Mouse (Mus musculus) spleen, postnatal 4 days (tissue): ENCODE results near the gene Lpo.

Experiments
- DNase-seq, 2 experiments: peaks; one replicate each; pipeline ENCODE4 v3.0.0; 2022; ENCODE audit warnings: low spot score in 2 of 2

Gene Lpo

DNA sequence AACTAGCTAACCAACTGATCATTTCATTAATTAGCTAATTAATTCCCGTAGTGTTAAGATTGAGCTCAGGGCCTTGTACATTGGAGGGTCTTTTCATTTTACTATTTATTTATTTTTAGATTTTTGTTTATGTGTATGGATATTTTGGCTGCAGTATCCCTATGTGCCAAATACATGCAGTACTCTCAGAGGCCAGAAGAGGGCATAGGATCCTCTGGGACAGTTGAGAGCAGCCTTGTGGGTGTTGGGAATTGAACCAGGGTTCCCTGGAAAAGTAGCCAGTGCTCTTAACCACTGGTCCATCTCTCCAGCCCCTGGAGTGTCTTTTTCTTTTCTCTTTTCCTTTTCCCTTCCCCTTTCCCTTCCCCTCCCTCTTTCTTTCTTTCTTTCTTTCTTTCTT lies 22.6 kb downstream of the Lpo start:
- DNase-seq = peak in 1 of 2 experiments; percentile 71

DNA sequence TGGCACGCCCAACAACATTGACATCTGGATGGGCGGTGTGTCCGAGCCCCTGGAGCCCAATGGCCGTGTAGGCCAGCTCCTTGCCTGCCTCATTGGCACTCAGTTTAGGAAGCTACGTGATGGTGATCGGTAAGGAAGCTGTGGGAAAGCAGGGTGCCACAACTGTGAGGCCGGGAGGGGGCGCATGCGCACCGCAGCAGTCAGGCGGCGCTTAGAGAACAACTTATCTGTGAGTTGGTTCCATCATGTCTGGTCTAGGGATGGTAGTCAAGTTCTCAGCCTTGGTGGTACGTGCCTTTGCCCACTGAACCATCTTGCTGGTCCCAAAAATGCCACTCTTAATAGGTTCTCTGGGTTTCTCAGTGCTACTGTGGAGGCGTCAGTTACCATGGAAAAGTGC lies 25.5 kb downstream of the Lpo start:
- DNase-seq = no peak

DNA sequence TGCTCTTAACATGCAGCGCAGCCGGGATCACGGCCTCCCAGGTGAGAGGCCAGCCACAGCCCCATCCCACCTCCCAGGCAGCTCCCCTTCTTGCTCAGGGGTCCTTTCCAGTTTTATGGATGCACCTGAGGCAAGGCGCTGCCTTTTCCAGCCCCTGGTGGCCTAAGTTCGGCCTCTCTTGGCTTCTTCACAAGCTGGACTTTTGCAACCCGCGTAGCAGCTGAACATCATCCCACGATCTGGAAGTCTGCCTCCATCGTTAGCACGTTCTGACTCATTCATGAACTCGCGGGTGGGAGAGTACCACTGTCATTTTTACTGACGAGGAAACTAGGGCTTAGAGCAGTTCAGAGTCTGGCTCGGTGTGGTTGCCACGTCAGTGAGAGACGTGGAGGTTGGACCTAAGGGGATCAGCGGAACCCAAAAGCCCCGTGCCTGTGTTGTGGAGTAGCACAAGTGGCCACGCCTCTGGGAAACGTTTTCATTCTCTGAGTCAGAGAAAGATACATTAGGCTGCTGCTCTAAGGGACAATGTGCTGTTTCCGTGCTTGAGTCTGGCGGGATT lies 26.3 kb downstream of the Lpo start:
- no peak for DNase-seq

DNA sequence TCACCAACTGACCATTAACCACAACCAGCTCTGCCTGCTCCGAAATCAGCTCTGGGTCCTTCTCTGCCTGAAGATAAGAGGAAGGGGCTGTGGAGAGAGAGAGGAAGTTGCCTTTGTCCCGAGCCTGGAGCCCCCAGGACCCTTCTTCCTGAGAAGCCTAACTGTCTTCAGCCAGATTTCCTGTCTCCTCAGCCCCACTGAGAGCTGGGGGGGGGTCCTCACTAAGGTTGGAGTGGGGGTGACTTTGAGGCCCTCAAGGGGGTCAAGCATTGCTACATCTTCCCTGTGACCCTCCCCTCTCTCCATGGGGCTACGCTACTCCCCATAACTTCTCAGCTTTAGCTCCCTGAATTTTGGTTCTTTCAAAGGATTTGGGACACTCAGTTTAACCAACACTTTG lies 34.6 kb downstream of the Lpo start, which contains the start of gene Mpo:
Gene Mpo (plus strand): TSS at position 122 of the 400 bp plus-strand sequence.
- no peak for DNase-seq

DNA sequence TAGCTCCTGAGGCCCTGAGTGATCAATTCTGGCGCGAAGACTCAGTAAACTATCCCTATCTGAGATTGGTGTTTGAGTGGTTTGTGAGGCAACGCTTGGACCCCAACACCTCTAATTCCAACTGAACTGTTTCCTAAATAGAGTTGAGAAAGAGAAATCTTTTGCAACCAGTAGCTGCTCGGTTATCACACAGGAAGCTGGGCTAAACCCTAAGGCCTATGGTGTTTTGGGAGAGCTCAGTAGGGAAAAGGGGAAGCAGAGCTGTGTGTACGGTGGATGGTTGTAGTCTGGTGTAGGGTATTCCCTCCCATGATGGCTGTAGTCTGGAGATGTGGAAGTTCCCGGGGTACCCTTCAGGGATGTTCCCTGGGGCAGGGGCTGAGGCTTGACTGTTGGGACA lies 38.0 kb downstream of the Lpo start:
- DNase-seq = no peak

DNA sequence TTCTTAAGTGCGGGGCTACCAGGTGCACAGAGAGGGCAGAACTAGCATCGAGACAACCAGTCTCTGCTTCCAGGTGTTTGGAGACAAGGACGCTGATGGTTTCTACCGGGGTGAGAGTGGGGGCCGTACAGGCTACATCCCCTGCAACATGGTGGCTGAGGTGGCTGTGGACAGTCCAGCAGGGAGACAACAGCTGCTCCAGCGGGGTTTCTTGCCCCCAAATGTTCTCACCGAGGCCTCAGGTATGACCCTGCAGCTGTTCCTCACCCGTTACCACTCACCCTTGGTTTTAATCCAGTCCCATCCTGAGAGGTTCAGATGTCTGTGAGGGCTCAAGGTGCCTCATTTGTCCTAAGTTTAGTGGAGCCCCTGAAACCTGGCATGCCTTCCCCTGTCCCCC lies 48.0 kb downstream of the Lpo start:
- no peak for DNase-seq

DNA sequence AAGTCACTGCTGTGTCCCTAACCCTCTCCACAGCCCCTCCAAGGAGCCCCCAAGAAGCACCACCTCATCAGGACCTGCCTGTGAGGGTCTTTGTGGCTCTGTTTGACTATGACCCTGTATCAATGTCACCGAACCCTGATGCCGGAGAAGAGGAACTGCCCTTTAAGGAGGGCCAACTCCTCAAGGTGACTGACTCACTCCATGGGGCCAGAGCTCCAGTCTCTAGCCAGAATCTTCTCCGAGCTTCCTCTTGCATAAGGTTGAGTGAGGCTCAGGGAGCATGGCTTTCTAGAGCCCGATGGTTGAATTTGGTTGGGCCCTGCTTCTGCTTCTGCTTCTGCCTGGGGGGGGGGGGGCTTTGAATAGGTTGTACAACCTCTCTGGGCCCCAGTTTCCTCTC lies 48.7 kb downstream of the Lpo start:
- no peak for DNase-seq

DNA sequence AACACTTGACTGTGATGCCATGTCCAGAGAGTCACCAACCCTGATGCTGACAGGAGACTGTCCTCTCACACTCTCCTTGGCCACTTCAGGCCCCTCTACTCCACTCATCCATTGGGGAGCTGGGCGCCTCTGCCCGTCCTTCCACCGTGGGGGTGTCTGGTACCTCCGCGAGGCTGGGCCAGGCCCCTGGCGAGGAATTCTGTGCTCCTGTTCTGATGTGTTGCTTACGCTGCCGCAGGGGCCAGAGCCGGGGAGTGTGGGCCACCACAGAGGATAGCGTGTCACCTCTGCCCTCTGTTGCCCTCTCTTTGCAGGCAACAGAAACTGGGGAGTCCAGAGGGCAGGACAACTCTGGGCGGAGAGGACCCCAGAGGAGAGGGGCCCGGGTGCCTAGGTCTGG lies 49.2 kb downstream of the Lpo start:
- no peak for DNase-seq

DNA sequence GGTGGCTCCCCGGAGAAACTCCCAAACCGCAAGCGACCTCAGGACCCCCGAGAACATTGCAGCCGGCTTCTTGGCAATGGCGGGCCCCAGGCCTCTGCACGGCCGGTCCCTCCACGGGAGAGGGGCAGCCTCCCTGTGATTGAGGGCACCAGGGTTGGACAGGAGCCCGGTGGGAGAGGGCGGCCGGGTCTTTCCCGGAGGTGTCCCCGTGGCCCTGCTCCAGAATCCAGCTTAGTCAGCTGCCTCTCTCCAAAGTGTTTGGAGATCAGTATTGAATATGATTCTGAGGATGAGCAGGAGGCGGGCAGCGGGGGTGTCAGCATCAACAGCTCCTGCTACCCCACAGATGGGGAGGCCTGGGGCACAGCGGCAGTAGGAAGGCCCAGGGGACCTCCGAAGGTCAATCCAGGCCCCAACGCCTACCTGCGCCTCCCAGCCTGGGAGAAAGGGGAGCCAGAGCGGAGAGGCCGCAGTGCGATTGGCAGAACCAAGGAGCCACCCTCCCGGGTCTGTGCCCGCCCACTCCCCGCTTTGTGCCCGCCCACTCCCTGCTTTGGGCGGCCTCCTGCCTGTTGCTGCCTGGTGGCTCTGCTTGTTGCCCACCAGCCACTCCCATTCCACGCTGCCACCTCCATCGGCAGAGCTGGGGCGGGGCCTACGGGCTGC lies 49.9 kb downstream of the Lpo start:
- DNase-seq = peak in 1 of 2 experiments; percentile 70

DNA sequence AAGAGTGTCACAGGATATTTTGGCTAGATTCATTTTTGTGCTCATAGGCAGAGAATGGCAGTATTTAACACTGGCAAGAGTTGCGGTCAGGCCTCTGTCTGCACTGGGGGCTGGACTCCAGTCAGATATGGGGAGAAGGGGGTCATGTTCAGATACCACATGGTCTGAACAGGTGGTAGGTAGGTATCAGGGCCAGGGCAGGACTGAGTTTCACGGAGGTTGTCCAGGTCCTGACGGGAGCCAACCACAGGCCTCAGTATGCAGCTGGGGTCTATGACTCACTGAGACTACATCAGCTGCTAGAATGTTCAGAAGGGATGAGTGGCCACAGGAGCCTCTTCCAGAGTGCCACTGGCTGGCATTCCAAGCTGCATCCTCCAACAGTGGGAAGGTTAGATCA lies 55.7 kb downstream of the Lpo start:
- no peak for DNase-seq

DNA sequence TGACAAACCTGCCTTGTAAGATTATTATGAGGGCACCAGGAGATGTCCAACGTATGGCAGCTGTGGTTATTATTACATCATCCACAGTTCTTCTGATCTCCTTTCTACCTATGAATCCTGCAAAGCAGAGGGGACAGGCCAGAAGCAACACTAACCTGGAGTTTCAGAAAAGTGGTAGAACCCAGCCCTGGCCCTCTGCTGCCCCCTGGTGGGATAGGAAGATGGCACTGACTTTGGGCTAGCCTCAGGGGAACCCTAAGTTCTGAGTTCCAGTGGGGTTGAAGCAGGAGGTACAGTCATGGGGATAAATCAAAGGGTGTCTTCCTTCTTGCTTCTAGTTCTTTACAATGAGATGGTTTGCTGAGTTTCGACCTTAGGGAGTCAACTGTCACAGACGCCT lies 57.1 kb downstream of the Lpo start:
- DNase-seq = peak; percentile 84 to 97

DNA sequence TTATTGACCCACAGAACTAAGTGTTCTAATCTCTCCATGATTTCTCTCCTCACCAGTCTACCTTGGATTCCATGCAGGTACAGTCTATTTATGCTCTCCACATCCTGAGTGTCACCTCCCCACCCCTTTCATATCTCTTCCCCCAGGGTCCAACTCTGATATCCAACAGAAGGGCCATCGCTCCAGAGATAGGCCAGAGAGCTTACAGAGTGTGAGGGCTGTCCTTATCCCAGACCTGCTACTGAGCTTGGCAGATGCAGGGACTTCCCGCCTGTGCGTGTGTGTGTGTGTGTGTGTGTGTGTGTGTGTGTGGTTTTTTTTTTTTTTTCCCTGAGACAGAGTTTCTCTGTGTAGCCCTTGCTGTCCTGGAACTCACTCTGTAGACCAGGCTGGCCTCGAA lies 59.3 kb downstream of the Lpo start:
- DNase-seq = no peak

DNA sequence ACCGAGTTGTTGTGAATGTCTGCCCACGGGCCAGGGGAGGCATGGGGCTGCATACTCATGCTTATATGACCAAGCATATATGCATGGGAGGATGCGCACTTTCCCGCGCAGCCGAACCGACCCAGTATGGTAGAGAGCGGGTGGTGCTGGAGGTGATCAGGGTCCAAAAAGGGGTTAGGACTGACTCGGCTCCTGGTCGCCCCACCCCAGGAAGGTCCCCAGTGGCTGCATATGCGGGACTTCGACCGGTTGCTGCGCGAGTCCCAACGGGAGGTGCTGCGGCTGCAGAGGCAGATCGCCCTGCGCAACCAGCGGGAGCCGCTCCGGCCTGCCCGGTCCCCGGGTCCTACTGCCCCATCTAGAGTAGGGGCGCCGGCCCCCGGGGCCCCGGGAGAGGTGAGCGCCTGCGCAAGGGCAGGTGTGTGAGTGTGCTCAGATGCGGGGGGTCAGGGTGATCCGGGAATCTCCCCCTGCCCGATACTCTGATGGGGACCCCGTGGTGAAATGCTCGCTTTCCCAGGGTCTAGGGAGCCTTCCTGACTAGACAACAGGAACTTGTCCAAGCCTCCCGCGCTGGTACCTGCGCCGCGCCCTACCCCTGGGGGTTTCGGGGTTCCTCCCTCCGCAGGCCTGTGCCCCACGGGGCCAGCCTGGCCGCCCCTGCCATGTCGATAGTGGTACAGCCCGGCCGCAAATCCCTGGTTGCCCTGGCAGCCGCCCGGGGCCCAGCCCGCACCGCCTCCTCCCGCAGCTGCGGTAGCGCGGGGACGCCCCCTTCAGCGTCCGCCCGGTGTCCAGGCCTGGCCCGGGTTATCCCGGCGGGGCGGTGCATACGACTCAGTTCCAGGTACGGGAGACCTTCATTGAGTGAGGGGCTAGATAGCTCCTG lies 63.9 kb downstream of the Lpo start:
- peak; percentile 38 to 75 for DNase-seq

DNA sequence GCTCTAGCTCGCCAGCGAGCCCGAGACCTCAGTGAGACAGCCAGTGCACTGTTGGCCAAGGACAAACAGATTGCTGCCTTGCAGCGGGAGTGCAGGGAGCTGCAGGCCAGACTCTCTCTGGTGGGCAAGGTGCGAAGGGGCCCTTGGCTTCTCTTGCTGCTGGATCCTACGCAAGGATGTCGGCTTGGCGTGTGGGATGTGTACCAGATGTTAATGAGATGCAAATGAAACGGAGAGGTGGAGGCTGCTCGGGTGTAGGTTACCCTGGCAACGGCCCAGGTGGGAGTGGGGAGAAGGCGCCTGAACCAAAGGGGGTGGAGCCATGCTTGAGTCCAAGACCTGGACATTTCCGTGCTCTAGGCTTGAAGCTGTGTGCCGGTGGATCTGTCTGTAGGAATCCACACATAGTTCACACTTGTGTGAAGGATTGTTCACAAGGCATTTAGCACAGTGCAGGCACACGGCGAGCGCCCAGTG lies 64.5 kb downstream of the Lpo start:
- DNase-seq = peak; percentile 18 to 71

DNA sequence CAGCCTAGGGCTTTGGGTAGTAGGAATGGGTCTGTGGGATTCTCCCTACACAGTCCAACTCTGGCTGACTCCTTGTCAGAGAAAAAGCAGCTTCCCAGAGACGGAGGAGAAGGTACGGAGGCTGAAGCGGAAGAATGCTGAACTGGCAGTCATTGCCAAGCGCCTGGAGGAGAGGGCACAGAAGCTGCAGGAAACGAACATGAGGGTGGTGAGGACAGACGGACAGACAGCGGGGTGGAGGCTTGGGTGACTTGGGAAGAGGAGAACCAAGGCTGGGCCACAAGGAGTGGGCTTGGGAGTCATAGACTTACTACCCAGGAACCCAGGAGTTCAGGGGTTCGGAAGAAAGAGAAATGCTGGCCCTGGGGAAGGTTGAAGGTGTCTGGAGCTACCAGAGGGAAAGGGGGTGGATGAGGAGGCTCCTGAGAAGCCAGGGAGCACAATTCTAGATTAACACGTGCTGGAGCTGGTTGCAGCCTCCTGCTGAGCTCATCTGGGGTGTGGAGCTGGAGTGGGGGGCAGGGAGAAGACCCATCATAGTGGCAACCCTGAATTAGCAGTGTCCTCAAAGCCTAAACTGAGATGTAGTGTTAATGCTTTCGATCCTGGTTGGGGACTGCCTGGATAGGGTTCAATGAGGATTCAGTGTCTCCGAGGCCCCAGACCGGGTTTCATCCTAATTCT lies 65.2 kb downstream of the Lpo start:
- peak in 1 of 2 experiments; percentile 64 for DNase-seq

DNA sequence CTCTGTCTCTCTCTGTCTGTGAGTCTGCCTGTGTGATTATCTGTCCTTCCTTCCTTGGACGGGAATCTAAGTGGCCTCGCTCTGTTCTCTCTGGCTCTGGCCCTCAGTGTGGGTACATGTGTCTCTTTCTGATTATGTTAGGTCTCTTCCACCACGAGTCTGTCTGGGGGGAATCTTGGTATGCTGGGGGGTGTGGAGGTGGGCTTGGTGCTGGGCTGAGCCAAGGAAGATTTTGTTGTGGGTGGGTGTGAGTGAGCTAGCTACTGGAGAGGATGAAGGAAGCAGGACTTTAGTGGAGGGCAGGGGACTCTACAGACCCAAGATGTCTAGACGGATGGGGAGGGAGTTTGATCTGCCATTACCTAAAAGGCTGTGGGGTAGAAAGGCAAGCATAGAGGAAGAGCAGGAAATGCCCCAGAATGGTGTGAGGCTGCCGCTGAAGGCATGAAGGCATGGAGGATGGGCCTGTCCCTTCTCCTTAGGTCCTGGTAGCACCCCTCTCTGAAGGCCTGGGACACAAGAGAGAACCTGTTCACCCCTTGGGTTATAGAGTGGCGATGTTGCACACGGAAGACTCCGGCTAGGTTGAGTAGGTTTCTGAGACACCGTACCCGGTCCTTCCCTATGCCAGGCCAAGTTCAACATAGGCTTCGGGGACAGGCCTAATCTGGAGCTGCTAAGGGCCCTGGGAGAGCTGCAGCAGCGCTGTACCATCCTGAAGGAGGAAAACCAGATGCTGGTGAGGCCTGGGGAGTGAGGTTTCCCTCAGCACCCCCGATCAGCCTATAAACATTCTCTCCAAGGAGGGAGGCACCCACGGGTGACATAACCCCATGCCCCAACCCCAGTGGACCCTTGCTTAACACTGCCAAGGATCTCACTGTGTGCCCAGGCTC lies 66.0 kb downstream of the Lpo start:
- DNase-seq = no peak

DNA sequence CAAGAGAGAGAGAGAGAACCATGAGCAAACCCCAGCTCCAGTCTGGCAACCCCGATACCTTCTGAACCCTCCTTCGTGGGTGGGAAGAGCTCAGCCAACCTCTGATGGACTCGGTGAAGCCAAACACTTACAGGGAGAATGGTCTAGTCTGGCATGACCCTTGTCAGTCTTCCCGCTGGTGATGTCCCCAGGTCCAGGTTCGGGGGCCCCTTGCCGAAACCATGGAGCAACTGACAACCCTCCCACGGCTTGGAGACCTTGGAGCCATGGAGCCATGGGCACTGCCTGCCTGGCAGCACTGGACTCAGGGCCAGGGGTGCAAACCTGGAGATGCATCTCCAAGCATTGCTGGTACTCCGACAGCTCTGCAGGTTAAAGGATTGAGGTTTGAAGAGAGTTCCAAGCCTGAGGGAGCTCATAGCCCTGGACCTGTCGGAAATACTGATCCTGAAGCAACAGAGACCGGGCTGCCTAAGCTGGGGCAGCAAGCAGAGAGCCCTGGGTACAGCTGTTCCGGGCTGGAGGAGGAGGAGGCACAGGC lies 66.8 kb downstream of the Lpo start:
- peak in 1 of 2 experiments; percentile 74 for DNase-seq

DNA sequence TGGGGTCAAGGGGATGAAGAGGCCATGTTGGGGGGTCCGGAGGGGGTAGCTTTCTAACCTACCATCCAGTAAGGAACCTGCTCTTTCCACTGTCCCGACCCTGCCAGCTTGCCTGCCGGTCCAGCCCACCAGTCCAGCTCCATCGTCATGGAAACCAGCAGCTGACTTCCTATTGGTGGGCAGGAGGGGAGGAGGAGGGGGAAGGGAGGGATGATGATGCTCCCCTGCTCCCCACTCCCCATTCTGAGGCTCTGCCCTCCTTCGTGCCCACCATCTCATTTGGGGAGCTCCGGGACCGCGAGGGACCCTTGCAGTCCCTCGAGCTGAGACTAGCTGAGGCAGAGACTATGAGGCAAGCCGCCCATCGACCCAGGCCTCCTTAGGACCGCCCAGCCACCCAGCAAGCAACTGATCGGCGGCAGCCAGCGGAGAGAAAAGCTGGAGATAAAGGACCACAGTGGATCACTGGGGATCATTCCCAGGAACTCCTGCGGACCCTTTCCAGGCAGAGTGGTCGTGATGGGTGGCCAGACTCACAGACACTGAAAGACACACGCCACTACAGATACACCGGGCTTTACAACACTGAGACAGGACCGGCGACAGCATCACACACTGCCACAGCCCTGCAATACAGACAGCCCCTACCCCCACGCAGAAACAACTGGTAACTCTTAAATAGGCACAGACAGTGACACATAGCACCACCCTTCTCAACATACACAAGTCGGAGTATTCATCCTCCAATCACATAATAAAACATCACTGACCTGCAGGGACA lies 67.6 kb downstream of the Lpo start, which contains the start of gene Tspoap1:
Gene Tspoap1 (plus strand): TSS at position 241 of the 781 bp plus-strand sequence.
- DNase-seq = peak; percentile 62 to 82

DNA sequence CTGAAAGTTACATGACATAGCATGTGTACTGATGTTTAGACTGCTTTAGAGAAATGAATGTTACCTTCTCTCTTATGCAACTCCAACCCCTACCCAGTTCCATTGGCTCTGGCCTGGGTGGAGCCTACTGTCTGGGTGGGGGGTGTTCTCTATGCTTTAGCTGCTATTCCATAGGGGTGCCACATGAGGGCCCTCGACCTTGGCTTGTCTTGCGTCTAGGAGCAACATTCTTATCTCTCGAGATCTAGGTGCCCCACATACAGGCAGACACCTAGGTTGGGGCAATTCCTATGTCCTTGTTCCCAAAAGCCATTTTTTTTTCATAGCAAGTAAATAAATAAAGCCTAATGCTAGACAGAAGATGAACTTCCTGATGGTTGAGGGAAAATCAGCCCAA lies 68.5 kb downstream of the Lpo start:
- peak; percentile 83 to 90 for DNase-seq
